Mouse (Mus musculus): ENCODE results near the gene Atp6v1d. TPM values are rescaled to one million over a fixed set of nuclear protein-coding genes. Genes with fewer than 3 reads are reported as not detected.

Gene Atp6v1d
- total RNA-seq, 2 experiments from 2014 or later, result 74.6 to 75.0 TPM

DNA sequence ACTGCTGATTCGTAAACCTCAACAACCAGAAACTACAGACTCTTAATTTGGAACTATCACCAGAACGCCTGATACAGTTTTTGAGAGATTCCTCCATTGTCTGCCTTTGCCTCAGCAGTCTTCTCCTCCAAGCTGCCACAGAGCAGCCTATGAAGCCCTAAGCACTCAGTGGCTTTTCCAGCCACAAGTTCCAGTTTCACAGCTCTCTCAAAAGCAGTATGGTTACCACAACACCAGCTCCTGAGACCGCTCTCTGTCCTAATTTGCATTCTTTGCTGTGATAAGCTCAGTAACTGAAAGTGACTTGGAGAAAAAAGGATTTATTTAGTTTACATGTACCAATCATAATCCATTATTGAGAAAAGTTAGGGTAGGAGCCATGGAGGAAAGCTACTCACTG, 61.4 kb downstream of the Atp6v1d start:
- DNase-seq (ENCODE audit: low spot score in 2 of 2), result no peak

DNA sequence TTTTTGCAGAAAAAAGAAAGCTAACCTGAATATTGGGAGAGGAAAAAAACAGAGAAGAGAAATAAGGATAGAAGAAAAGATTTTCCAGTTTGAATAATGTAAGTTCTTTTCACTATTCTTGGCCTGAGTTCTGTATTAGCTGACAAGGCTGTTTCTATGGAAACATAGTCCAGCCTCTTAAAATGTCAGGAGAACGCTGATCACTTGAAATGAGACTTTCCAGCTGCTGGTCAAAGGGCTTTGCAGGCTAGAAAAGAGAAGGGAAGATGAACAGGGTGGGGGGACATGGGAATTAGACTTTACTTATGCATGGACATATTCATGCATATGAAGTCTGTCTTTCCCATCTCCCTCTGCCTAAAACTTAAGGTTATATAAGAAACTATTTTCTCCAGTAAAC, 67.2 kb downstream of the Atp6v1d start:
- DNase-seq (ENCODE audit: low spot score in 2 of 2), result no peak

DNA sequence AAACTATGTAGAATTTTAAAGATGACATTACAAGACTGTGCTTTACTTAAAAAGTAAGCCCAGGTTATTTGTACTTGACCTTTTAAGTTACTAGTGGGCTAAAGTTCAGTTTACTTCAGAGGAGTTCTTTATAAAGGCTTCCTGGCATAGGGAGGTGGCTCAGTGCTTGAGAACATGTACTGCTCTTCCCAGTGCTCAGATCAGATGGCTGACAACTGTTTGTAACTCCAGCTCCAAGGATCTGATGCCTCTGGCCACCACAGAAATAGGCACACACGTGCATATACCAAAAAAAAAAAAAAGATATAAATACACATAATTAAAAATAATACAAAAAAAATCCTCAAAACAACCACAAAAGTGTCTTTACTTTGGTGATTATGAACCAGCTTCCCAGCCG, 70.6 kb downstream of the Atp6v1d start:
- no peak for DNase-seq (ENCODE audit: low spot score in 2 of 2)

Other genes starting within 250 kb of the Atp6v1d start
- gene Fam71d, start 170.1 kb downstream of the Atp6v1d start, total RNA-seq (2021), result under 1 TPM in 1 of 2 experiments, not detected in 1; 0.46 TPM
- gene Mpp5, start 112.7 kb downstream of the Atp6v1d start, total RNA-seq (2021), result 10 to 100 TPM; 22.9 to 29.4 TPM
- gene Eif2s1, start 181 bp upstream of the Atp6v1d start, total RNA-seq (2021), result 10 to 100 TPM; 81.9 to 83.3 TPM
- gene Plek2, start 45.3 kb upstream of the Atp6v1d start, total RNA-seq (2021), result under 1 TPM in 1 of 2 experiments, not detected in 1; 0.26 TPM
- gene Tmem229b, start 146.0 kb upstream of the Atp6v1d start, total RNA-seq (2021), result 10 to 100 TPM in 1 of 2 experiments, 1 to 10 TPM in 1; 6.2 to 10.3 TPM
- gene Plekhh1, start 167.5 kb upstream of the Atp6v1d start, total RNA-seq (2021), result 1 to 10 TPM; 1.9 to 3.6 TPM
- gene Pigh, start 228.0 kb upstream of the Atp6v1d start, total RNA-seq (2021), result 1 to 10 TPM; 7.5 to 9.6 TPM

All from adrenal gland, adult 18-20 months (tissue).